Mouse (Mus musculus): Measurements from ENCODE around the gene Sp1.

DNA sequence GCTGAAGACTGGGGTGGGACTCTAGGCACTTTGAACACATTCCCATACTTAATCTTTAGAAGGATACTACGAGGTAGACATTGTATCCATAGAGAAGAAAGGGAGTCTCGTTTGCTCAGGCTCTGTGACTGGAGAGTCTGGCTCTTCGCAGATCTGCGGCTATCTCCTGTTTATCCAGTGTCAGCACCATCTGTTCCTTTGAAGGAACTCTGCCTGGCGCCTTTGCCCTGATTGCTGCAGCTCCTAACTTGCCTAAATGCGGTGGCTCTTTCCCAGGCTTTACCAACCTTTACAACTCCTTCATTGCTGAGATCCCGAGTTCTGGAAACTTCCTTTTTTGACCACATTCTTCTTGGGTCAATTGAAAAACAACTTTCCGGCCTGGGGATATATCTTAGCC, 43.4 kb downstream of the Sp1 start:
- TF ChIP-seq TAL1 (IDR thresholded peaks at IDR 0.05; ENCODE audit: low read length) (no peak), GATA1 (IDR thresholded peaks at IDR 0.05; ENCODE audit: low read length) (no peak)

Measured in erythroblast, embryonic 14.5 days (primary cell).